Comparison of ENCODE assay signal across 25 mouse cellular contexts in the genomic region with DNA sequence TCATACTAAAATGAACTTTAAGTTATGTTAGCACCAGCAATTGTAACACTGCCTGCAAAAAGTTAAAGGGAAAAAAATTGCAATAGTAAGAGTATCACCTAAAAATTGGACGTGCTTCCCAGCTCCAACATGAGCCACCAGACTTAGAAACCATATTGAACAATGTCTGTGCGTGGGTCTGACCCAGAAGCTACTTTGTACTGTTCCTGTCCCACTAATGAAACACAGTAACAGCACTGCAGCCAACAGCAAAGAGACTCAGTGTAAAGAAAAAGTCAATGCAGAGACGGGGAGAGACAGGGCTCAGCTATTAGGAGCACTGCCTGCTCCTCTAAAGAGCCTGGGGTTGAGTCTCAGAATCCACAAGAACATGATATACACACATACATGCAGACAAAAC. TPM values are rescaled to one million over a fixed set of nuclear protein-coding genes. Genes with fewer than 3 reads are reported as not detected.
DNase-seq lines count a peak whose midpoint lies in the region; ATAC-seq and TF ChIP-seq lines count a peak whose summit lies in the region.
"Had no signal": no experiment of that assay in that cellular context is flagged by ENCODE, and none has a peak within 500 bp of the region (broad histone marks: within the 10 kb centered on the region; RNA-seq: fewer than 3 reads in every experiment).

No protein-coding gene starts in this region.

- WGBS in heart, embryonic 16.5 days: 78% methylated on average over 3 of the region's 3 CpGs

- peaks cover 5% of the 10 kb centered on the region for H3K4me1 ChIP-seq in heart, embryonic 16.5 days (ENCODE audit: control insufficient read depth, insufficient read depth, low read length)
- H3K4me1 ChIP-seq: embryonic facial prominence, embryonic 12.5 days; forebrain, embryonic 12.5 days; heart, embryonic 10.5 days; hindbrain, embryonic 10.5 days had no signal

- H3K27me3 ChIP-seq in heart, embryonic 16.5 days (ENCODE audit: control insufficient read depth, insufficient read depth, low read length): no peaks in the 10 kb centered on the region
- H3K27me3 ChIP-seq: CH12.LX; embryonic facial prominence, embryonic 12.5 days; forebrain, embryonic 12.5 days; Patski had no signal

- H3K9ac ChIP-seq in heart, embryonic 16.5 days (ENCODE audit: low read length): no peak overlapping the region
- H3K9ac ChIP-seq: embryonic facial prominence, embryonic 12.5 days; forebrain, embryonic 12.5 days; hindbrain, embryonic 14.5 days had no signal

- TF ChIP-seq CTCF in layer of hippocampus, adult 2 months (conservative IDR thresholded peaks at IDR 0.05): no peak

- intact Hi-C loops in heart, postnatal 36 days (cut with DNase I): no loop called here

- no peaks in the 10 kb centered on the region for H3K9me3 ChIP-seq in heart, embryonic 16.5 days (replicated peaks; ENCODE audit: control insufficient read depth, low read length)
- H3K9me3 ChIP-seq: embryonic facial prominence, embryonic 12.5 days; forebrain, embryonic 12.5 days; heart, embryonic 10.5 days; hindbrain, embryonic 10.5 days had no signal

- H3K27ac ChIP-seq in heart, embryonic 16.5 days (ENCODE audit: low read length): 0 out of 2 replicates have a peak overlapping the region, but pooled peaks have one; percentile 4
- H3K27ac ChIP-seq in layer of hippocampus, adult 2 months: 0 out of 2 replicates have a peak overlapping the region, but pooled peaks have one; percentile 8
- H3K27ac ChIP-seq: embryonic facial prominence, embryonic 12.5 days; forebrain, embryonic 12.5 days; gastrocnemius, adult 2 months; heart, embryonic 10.5 days; hindbrain, embryonic 10.5 days; hindbrain, embryonic 14.5 days had no signal

- no peak overlapping the region for H3K4me2 ChIP-seq in heart, embryonic 16.5 days (ENCODE audit: low read depth, low read length)
- H3K4me2 ChIP-seq: embryonic facial prominence, embryonic 12.5 days; forebrain, embryonic 12.5 days; hindbrain, embryonic 14.5 days had no signal

- ATAC-seq in heart, embryonic 16.5 days (replicated peaks; ENCODE audit: extremely low read depth, insufficient read depth, low FRiP score): no peak
- ATAC-seq: activated CD4-positive, CD25-positive, alpha-beta regulatory T cell, adult 4 months; forebrain, embryonic 16.5 days; Patski had no signal

- no peak for DNase-seq in heart, postnatal 36 days
- peak; percentile 24 for DNase-seq in brain, adult 2 months (ENCODE audit: low read depth, low spot score)
- peak; percentile 16 to 43 for DNase-seq in layer of hippocampus, adult 2 months (ENCODE audit: low spot score in 2 of 2)
- DNase-seq in layer of hippocampus, postnatal 36 days: peak; percentile 20 to 41
- DNase-seq in liver: no peak
- no peak for DNase-seq in cerebellum, adult 9-10 months
- DNase-seq: adrenal gland, adult 2 months; adrenal gland, postnatal 25 days; cerebellum, adult 8-10 months; cerebellum, postnatal 25 days; gastrocnemius, adult 2 months; gastrocnemius, postnatal 25 days; heart, postnatal 14 days had no signal

- H3K4me3 ChIP-seq in heart, embryonic 16.5 days (ENCODE audit: low read length): no peak overlapping the region
- H3K4me3 ChIP-seq in layer of hippocampus, adult 2 months: no peak overlapping the region
- H3K4me3 ChIP-seq: embryonic facial prominence, embryonic 12.5 days; forebrain, embryonic 12.5 days; gastrocnemius, adult 2 months; heart, embryonic 10.5 days; hindbrain, embryonic 10.5 days had no signal

- H3K36me3 ChIP-seq in heart, embryonic 16.5 days (ENCODE audit: control insufficient read depth, insufficient read depth): peaks cover 14% of the 10 kb centered on the region

RNA-seq across cellular contexts. Expression of gene Tbc1d15, which starts 27.4 kb away (rescaled TPM):
- polyA plus RNA-seq in heart, embryonic 16.5 days (2015; fragmentation: Nextera tagmentation; extraction: Ambion mirVana): 35.3 and 42.2 TPM in 2 replicates
- 10 to 100 TPM; 57.6 to 61.4 TPM for total RNA-seq in heart, postnatal 36 days (2021)
- total RNA-seq in layer of hippocampus, adult 2 months (2021): 10 to 100 TPM; 59.2 to 67.2 TPM
- 10 to 100 TPM; 59.1 to 62.0 TPM for total RNA-seq in layer of hippocampus, postnatal 36 days (2021)

RNA-seq across cellular contexts. Expression of gene Tph2, which starts 39.0 kb away (rescaled TPM):
- 0.05 TPM in 1 of 2 replicates, not detected in the other for polyA plus RNA-seq in heart, embryonic 16.5 days (2015; fragmentation: Nextera tagmentation; extraction: Ambion mirVana)
- total RNA-seq in heart, postnatal 36 days (2021): not detected
- under 1 TPM; 0.36 to 0.56 TPM for total RNA-seq in layer of hippocampus, adult 2 months (2021)
- total RNA-seq in layer of hippocampus, postnatal 36 days (2021): under 1 TPM; 0.67 to 0.73 TPM
- total RNA-seq: adrenal gland, adult 2 months; adrenal gland, postnatal 25 days; gastrocnemius, adult 2 months; gastrocnemius, postnatal 25 days; granulocyte monocyte progenitor cell, adult 5-6 weeks; heart, postnatal 14 days had no signal
- polyA plus RNA-seq: activated CD4-positive, CD25-positive, alpha-beta regulatory T cell, adult 4 months; adrenal gland, adult 2 months; forebrain, embryonic 12.5 days; heart, embryonic 10.5 days; heart, embryonic 14.5 days; Patski had no signal

Comparison
In these comparisons a context has a peak if more than half of its experiments do, and no peak if none do; other contexts are left out.
1. DNase-seq: peak in brain, adult 2 months (single experiment), layer of hippocampus, adult 2 months (2 of 2) and layer of hippocampus, postnatal 36 days (2 of 2); none in heart, postnatal 36 days (0 of 2), liver (single experiment) and cerebellum, adult 9-10 months (single experiment).